Mouse (Mus musculus): ENCODE data around the gene Spata31d1a.

- TF ChIP-seq CTCF (IDR thresholded peaks at IDR 0.05) (no peak), EP300 (IDR thresholded peaks at IDR 0.05) (no peak)
These were observed 30.8 kb downstream of the Spata31d1a start for GRCm38 (mm10) chr13:59679306-59679705.
